Mouse (Mus musculus): ENCODE results near the gene 4930550C14Rik.
A peak's percentile ranks its signal among the peaks of the same experiment; 100 is the strongest.

The 4930550C14Rik gene

DNA sequence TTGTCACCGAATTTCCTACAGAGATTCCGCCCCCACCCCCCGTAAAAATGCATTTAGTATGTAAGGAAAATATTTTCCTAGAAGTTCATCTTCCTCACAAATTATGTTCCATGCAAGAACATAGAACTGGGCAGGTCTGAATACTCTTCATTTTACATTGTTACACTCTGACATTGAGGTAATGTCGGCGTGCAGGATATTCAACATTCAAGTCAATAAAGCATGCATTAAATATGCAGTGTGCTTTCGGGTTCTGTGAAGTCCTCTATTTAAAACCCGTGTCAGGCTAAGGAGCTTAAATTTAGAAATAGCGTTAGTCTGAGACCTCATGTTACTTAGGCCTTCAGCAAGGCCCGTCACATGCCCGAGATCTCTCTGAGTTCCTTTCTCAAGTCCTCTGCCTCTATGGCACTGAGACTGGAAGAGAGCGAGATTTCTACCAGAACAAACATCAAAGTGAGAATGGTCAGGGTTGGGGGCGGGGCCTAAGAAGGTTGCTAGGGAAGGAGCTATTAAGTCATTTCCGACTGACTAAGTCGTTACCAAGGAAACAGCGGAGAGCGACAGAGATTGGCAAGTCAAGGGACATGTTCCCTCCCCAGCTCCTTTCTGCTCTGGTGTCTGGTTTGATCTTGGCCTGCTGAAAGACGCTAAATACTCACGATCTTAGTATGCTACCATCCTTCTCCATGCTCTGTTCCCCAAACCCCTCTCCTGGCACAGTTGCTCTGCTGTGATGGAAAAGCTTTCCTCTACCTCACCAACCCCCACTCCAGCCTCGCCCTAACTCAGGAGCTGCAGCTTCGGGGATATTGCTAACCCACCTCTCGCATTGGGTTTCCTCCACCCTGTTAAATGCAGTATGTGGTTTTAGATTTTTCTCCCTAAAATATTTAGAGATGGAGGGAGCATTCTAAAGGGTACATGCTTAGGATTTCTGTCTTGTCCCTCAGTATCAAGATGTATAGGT lies 2.9 kb downstream of the 4930550C14Rik start:
- DNase-seq: peak; percentile 64 to 78

DNA sequence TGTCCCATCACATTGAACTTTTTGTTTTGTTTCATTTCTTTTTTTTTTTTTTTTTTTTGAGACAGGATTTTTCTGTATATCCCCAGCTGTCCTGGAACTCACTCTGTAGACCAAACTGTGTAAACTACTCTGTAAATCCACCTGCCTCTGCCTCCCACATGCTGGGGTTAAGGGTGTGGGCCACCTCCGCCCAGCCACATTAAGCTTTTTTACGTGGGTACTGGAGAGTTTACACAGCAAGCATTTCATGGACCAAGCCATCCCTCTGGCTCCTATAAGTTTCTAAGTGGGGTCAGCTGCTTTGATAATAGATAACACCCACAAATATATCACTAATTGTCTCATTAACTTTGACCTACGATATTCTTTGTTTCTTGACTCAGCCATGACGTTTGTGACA lies 6.4 kb downstream of the 4930550C14Rik start:
- no peak for DNase-seq

DNA sequence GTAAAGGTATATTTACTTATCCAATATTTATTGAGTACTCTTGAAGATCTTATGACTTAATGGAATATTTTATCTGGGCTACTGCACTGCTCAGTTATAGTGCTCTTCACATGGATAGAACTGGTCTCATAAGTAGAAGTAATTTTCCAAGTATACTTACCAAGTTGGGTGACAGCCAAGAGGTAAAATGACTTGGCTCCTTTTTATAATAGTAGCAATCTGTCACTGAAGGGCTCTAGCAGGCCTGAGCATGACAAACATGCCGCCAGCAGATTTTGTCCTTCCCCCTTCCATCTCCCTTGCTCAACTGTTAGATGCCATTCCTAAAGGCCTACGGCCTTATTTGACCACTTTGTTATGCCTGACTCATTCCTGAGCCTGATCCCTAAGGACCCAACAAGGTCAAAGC lies 6.8 kb downstream of the 4930550C14Rik start:
- no peak for DNase-seq

DNA sequence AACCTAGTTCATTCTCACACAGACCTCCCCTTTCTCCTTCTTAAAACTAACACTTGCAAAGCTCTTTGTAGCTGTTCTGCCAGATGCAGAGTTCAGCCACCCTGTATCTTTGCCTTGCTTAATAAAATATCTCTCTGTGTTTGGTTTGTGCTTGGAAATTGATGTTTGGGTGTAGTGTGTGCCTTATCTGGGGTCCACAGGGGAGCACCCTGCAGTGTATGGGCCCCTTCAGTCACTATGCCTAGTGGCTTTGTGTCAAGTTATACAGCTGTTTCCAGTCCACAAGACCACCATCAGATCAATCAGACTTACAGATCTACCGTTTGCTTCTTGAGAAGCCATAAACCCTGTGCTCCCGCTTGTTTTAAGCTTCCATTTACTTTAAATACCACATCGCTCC lies 7.3 kb downstream of the 4930550C14Rik start:
- DNase-seq: no peak

DNA sequence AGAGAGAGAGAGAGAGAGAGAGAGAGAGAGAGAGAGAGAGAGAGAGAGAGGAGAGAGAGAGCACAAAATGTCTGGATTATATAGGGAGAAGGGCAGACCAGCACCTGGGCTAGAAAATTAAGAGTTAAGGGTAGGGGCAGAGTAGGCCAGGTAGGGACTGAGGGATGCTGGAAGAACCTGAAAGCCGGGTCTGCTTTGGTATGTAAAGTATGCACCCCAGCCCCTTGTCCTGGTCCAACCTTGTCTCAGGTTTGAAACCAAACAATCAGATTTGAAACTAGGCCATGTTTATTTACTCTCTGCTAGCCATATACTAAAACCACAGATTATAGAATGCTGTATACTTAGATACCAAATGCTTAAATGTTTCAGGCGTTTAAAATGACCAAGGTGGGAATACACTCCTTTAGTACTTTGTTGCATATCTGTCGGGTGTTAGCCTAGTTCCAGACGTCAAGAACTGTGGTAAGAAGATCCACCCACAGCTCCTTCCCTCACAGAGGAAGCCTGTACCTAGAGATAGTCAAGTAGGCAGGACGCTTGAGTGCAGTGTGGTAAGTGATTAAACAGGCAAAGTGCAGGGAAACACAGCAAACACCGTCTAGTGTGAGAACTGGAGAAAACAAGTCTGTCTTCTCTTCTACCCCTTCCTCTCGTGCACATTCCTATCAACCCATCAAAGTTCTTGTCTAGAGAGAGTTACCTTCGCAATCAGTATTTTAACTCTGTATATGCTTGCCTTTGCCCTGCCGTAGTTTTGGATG lies 20.2 kb downstream of the 4930550C14Rik start:
- no peak for DNase-seq

DNA sequence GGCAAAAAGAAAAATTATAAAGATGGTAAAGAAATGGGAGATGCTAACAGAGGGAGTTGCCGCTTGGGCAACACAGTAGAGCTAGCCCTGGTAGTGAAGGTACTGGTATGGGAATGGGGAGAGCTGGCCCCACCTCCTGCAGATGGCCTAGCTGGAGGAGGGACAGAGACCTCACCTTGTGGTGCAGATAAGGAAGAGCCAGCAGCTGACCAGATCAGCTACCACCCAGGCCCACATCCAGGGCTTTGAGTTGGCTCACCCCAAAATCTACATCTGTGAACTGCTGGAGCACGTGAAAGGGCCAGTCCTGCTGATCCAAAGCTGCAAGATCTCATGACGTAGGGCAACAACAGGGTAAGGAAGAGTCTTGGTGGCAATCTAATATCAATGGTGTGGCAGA lies 24.6 kb downstream of the 4930550C14Rik start:
- no peak for DNase-seq

DNA sequence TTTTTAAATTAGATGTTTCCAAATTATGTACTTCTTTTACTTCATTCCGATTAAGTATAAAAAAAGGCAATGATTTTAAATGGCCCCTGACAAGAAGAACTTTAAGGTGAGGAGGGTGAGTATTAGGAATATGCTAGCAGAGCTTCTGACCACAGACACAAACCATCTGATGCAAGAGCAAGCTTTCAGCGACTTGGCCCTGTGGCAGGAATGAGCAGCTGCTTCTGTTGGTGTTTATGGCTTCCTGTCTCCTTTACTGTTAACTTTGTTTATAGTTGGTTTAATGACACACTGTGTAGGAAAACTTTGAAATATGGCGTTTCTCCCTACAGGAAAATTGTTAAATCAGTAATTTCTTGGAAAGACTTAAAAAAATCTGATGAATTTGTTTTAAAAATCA lies 25.5 kb downstream of the 4930550C14Rik start:
- no peak for DNase-seq

DNA sequence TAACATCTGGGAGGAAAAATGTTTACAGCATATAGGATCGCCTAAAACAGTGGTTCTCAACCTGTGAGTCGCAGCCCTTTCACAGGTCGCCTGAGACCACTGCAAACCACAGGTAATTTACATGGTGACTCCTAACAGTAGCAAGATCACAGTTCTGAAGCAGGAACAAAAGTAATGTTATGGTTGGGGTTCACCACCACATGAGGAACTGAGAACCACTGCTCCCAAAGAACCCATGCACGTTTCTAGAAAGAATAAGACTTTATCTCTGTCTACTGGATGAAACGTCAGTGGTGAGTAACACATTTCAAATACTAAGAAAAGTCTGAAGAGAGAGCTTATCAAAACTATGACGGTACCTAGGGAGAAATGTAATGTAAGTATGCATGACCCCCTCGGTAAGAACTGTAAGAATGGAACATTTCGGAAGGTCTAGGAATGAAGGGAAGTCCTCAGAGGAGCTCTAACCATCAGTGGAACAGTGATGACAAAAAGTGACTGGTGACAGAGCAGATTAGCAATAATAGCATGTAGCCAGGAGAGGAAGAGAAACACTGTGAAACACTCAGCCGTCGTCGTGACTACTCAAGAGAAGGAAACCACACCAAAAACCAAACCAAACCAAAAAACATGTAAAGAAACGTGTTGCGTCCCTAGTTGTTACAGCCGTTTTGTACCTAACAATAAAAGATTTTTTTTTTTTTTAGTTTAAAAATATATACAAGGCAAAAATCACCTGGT lies 33.9 kb downstream of the 4930550C14Rik start:
- no peak for DNase-seq

DNA sequence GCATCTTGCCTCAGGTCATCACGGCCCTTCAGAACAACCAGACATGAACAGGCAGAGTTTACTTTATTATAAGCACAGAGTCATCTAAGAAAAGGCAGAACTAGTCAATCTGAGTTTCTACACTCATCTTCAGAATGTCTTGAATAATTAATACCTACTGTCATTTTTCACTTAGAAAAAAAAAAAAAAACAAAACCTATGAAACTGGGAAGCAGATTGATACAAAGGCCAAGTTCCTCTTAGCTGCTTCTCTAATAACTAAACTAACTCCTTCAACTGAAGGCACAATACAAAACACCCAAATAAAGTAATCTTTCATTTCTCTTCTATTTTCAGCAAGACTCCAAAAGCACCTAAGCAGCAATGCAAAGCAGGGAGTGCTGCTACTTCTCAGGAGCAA lies 48.5 kb downstream of the 4930550C14Rik start:
- no peak for DNase-seq

DNA sequence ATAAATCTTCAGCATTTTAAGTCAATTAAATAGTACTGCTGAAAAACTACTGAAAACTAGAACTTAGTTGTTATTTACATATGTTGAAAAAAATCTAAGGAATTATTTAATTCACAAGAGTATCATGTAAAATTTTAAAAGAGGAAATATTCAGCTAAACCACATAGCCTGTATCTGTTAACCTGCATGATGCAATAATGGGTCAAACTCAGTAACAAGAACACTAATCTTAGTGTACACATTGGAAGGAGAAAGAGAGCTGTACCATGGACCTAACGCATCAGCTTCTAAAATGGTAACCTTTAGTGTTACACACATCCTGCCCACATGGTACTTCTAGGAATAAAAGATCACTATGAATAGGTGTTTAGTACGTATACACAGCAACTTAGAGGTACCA lies 49.9 kb downstream of the 4930550C14Rik start:
- DNase-seq: no peak

DNA sequence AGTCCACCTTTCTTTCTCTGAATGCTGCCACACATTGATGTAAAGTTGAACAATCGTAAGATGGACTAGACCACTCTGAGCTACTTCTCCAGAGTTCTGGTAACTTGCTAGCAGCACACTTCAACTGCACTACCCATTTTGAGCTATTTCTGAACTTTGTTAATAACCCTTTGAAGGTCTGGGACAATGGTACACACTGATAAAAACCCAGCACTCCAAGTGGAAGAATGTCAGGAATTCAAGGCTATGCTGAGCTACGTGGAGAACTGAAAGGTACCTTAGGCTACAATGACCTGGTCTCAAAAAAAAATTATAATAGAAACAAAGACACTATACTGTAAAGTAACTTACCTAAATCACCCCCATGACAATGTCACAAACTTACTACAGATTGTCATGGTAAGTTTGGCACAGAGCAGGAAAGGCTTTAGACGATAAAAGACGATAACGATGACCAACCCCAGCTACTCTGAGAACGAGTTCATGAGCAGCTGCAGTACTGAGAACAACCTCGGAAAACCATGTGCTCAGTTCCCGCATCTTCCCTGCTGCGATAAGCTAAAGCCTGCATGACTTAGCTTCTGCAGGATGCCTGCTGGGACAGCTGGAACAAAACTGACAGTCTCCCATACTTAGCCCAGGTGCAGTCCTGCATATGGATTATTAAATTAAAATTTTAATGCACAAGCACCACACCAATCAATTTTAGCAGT lies 70.8 kb downstream of the 4930550C14Rik start:
- DNase-seq: no peak
